Mouse (Mus musculus) hindlimb bud, embryonic 11.5 days (tissue): Measurements from ENCODE around the gene Pecam1.
"Not testable (repeated sequence)": the region's sequence is repeated elsewhere in the genome, so short reads cannot be mapped to it uniquely, and the experiment has no call there.

Experiments used
- DNase-seq: peaks from one replicate; pipeline ENCODE4 v3.0.0-alpha.2; 2012; ENCODE audit warnings: low read depth, low spot score; ENCODE audit errors: extremely low spot score

The Pecam1 gene

DNA sequence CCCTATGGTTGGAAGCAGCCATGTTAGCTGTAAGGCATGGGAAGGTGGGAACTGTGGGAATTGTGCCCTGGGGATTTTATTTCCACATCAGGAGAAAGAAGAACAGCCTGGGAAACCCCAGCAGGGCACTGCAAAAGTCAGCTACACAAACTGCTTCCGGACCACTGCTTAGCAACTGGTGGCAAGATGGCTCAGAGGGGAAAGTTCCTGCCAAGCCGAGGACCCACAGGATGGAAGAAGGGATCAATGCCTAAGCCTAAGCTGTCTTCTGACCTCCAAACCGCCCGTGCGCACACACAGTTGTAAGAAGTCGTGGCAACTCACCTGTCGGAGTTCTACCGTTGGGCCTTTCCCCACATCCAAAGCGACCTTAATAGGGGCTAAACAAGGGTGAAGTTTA lies 22.6 kb upstream of the Pecam1 start:
- DNase-seq = no peak

DNA sequence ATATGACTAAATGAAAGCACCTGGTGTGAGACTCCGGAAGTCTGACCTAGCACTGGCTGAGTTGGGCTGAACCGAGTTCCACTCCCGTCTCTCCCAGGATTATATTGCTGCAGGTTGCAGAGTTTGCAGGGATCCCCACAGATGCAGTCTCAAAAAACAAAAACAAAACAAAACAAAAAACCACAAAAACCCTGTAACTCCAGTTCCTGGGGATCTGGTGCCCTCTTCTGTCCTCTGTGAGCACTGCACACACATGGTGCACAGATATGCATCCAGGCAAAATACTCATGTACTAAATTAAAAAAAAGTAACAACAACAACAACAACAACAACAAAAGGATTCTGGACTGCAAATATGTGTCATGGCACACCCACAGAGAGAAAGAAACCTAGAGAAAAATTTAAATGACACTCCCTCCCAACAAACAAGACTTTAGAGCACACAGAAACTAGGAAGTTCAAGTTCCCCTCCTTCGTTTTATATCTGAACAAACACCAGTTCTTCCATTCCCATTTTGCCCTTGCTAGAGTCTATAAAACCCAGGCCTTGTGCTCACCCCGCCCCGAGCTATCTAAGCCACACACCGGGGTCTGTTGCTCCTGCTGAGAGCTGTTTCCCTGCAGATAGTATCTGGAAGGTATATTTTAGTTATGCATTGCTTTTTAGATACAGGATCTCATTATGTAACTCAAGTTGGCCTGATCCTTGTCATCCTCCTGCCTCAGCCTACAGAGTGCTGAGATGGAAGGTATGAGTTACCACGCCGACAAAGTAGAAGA lies 20.0 kb upstream of the Pecam1 start:
- DNase-seq = no peak

DNA sequence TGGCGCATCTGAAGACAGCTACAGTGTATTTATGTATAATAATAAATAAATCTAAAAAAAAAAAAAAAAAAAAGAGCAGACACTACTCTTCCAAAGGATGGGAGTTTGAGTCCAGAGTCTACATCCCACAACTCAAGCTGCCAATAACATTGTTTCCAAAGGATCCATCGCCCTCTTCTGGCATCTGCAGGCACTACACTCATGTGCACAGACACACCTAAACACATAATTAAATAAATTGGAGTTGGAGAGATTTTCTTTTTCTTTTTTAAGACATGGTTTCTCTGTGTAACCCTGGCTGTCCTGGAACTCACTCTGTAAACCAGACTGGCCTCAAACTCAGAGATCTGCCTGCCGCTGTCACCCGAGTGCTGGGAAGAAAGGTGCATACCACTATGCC lies 17.1 kb upstream of the Pecam1 start:
- DNase-seq = no peak

DNA sequence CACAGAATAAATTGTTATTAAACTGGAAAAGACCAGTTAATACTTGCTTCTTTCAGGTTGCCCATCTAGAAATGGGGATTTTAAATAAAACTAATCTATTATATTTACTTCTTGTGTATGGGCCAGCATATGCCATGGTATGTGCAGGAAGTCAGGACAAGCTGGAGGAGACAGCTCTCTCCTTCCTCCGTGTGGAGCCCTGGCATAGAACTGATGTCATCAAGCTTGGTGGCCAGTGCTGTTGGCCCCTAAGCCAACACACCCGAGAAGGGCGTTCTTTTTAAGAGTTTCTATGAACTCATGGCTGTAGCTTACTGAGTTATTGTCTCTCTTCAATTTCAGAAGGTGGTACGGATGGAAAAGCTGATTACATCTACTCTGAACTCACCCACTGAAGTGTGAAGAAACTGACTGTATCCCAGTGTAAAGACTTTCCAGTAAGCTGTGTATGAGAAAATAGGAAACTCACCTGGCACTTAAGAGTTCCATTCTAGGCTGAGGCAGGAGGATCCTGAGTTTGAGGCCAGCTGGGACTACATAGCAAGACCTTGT lies 16.3 kb upstream of the Pecam1 start:
- DNase-seq = no peak

DNA sequence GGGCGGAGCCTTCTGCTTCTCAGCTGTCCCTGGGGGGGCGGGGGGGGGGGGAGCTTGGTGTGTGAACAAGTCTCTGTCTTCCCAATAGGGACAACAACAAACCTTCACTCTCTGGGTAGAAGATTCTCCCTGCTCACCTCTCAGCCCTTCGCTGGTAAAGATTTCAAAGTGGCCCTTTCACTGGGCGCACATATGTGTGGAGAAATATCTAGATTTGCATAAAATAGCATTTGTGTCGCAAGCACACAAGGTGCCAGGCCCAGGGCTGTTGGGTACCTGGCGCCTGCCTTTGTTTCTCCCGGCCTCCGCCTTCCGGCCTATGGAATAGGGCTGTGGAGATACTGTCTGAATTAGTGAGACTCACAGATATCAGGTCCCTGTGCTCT lies 12.4 kb upstream of the Pecam1 start:
- DNase-seq = no peak

DNA sequence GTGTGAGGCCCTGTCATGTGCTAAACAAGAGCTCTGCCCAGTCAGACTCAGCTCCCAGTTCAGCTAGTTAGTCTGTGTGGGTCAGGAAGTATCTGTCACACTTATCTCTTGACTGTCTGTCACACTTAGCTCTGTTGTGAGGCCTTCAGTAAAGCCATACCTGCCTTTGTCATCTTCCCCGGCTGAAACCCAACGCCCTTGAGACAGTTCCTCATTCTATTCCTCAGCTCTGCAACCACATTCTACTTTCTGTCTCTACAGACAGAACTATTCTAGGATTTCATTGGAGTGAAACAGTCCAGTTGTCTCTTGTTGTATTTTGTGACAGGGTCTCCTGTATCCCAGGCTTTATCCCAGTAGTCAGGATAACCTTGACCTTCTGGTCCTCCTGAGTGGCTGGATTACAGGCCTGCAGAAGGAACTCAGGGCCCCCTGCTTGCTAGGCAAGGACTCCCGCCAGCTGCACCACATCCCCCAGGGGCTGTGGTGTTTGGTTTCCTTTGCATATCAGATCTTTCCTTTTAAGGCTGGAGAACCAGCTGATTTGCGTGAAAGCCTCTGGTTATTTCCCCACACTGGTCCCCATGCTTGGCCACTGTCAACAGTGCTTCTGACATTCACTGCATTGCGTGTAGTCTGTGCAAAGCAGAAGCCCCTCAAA lies 11.8 kb upstream of the Pecam1 start:
- DNase-seq = no peak

DNA sequence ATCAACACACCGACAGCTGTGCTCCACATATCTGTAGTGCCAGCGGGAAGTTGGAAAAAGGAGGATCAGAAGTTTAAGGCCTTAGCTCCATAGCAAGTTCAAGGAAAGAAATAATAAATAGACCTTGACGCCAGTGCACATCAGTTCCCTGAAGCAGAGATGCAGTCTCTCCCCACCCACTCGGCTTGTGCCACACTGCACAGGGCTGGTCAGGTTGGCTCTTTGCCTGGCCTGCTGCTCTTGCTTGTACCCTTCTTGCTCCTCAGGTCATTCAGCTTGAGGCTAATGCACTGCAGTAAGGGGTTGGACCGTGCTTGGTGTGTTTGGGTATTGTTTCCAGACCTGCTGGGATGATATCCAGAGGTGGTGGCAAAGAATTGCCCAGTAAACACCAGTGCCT lies 10.1 kb upstream of the Pecam1 start:
- no peak for DNase-seq

DNA sequence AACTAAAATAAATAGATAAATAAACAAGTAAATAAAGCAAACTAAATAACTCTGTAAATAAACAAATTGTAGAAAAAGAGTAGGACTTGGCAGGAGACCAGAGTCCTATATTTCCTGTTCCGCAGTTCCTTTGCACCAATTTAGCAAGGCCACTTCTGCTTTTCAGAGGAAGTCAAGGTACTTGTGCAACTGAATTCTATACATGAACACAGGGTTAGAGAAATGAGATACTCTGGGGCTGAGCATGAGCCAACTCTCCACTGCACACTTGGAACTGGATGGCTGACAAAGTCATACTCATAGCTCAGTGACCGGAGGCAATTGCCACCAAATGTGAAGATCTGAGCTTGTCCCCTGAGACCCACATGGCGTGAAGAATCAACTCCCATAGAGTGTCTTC lies 8.6 kb upstream of the Pecam1 start:
- DNase-seq = no peak

DNA sequence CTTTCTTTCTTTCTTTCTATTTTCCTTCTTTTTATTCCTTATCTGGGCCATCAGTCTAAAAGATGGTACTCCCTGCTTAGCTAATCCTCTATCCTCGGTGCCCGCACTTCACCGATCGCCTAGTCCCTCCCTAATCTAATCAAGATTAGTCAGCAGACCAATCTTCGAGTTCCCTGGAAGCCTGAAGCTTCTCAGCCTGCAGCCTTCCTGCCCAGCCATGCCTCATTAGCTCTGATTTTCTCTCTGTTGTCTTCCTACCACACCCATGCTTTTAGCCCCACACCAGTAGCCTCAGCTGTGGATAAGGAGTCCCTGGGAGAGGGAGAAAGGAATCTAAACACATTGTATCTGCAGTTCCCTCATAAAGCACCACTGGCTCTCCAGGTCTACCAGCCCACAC lies 5.2 kb upstream of the Pecam1 start:
- DNase-seq = no peak

DNA sequence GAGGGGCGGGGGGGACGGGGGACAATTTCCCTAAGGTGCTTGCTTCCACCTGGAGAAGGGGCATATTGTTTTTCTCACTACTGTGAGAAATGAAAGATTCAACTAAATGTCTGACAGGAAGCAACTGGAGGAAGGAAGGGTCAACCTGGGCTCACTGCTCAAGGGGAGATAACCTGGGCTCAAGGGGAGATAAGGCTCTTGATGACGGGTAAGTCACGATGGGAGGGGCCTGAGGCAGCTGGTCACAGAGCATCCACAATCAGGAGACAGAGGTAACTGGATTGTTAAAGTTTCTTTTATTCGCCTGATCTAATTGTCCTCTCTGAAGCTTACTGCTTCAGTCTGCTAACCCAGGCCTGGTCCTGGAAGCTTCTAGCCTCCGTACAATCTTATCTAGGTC lies 2.9 kb upstream of the Pecam1 start:
- DNase-seq = no peak

DNA sequence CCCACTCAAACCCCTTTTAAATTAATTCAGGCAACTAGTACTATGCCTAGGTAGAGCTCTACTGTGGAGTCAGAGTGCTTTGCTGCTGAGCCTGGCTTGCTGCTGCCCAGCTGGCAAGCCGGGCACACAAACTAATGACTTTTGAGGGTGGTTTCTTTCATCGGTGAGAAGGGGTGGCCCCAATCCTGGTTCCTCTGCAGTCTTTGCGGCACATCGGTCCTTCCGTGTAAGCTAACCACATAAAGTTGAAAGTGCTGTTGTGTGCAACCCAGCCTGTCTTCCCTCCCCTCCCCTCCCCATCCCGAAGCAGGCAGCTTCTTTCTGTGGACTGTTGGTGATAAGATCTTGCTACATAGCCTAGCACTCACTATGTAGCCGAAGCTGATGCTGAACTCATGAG lies 1.7 kb upstream of the Pecam1 start:
- no peak for DNase-seq

DNA sequence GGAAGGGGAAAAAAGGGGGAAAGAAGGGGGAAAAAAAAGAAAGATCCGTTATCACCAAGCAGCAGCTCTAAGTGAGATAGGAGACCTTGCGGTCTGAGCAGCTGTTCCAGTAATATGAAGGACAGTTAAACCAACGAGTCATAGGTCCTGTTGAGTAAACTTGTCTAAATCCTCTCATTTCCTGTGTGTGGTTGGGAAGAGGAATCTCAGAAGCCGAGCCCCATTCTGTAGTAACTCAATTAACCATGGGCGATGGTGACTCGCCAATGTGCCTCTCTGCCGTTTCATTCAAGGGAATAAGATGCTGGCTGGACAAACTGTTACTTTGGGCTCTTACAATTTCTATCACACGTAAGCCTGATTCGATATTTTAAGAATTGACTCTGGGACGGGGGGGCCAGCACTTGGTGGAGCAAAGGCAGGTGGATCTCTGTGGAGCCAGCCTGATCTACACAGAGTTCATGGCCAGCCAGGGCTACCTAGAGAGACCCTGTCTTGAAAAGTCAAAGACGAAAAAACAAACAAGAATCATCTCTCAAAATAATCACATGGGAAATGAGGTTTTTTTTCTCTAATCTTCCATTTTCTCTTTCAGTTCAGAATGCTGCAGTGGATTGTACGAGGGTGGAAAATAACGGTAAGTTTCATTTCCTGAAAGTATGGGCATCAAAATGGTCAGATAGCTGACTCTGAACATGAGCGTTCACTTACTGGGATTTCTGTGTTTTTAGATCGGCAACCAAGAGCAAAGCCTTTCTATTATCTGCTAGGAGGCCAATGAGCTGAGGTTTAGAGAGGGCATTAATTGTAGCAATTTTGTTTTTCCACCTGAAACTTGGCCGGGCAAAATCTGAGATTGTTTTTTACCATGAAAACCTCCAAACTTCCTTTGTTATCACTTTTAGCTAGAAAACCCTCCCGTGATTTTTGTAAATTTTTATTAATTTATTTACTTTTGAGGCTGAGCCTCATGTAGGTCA lies 901 bp upstream of the Pecam1 start, which contains the start of gene Milr1:
Milr1 (plus strand) TSS at position 188 of the 980 bp plus-strand sequence.
- no peak for DNase-seq

DNA sequence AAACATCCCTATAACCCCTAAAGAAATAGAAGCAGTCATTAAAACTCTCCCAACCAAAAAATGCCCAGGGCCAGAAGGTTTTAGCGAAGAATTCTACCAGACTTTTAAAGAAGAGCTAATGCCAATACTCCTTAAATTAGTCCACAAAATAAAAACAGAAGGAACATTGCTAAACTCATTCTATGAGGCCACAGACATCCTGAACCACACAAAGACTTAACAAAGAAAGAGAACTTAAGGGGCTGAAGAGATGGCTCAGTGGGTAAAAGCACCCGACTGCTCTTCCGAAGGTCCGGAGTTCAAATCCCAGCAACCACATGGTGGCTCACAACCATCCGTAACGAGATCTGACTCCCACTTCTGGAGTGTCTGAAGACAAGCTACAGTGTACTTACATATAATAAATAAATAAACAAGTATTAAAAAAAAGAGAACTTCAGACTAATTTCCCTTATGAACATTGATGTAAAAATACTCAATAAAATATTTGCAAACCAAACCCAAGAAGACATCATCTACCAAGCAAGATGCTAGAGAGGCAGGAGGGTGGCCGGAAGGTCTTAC lies 789 bp downstream of the Pecam1 start:
- DNase-seq = not testable (repeated sequence)

DNA sequence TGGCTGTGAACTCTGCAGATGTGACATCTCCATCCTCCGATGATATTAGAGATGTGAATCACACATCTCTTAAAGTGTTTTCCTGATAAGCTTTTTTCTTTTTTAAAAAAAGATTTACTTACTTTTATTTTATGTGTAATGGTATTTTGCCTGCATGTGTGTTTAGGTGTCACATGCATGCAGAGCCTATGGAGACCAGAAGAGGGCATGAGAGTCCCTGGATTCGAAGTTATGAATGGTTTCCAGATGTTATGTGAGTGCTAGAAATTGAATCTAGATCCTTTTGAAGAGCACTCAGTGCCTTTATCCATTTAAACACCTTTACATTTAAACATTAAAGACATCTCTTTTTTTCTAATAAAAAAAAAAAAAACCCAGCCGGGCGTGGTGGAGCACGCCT lies 5.5 kb downstream of the Pecam1 start:
- no peak for DNase-seq

DNA sequence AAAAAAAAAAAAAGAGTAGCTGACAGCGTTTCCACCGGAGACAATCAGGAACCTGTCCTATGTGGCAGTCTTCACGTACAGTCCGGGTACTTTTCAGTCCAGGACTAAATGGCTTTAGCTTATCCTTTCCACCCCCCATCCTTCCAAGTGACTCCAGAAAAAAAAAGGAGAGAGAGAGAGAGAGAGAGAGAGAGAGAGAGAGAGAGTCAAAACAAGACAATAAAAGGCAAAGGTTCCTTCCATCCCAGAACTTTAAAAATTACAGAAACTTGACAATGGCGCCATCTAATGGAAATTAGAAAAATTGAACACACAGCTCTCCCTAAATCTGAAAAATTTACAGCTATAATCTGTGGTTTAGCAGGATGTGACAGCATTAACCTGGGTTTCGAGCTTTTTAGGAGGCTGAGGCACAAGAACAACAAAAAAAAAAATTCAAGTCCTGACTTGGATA lies 8.0 kb downstream of the Pecam1 start:
- DNase-seq = no peak

DNA sequence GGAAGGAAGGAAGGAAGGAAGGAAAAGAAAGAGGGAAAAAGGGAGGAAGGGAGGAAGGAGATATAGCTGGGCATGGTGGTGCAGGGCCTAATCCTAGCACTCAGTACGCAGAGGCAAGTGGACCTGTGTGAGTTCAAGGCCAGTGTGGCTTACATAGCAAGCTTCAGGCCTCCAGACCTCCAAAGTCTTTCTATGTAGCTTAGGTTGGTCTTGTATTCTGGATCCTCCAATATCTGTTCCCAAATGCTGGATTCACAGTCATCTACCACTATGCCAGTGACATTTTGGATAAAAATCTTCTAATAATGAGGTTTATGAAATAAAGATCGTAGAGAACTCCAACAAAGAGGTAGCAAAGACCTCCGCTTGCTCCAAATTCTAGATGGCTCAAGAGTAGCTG lies 8.6 kb downstream of the Pecam1 start:
- DNase-seq = no peak

DNA sequence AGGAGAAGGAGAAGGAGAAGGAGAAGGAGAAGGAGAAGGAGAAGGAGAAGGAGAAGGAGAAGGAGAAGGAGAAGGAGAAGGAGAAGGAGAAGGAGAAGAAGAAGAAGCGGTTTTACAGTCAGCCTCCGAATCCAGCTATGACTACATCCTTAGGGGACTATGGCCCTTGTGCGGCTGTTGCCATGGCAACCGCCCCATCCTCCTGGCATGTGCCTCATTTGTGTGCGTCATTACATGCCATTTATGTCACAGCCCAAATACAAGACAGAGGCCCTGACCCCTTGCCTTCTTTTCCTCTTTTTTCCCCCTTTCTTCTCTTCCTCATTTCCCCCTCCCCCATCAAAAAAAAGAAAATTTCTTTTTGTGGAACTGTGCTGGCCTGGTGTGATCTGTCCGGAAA lies 9.2 kb downstream of the Pecam1 start:
- no peak for DNase-seq

DNA sequence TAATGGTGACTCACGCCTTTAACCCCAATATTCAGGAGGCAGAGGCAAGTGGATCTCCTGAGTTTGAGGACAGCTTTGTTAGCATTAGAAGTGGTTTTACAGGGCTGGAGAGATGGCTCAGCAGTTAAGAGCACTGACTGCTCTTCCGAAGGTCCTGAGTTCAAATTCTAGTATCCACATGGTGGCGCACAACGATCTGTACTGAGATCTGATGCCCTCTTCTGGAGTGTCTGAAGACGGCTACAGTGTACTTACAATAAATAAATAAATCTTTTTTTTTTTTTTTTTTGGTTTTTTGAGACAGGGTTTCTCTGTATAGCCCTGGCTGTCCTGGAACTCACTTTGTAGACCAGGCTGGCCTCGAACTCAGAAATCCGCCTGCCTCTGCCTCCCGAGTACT lies 9.7 kb downstream of the Pecam1 start:
- DNase-seq = not testable (repeated sequence)

DNA sequence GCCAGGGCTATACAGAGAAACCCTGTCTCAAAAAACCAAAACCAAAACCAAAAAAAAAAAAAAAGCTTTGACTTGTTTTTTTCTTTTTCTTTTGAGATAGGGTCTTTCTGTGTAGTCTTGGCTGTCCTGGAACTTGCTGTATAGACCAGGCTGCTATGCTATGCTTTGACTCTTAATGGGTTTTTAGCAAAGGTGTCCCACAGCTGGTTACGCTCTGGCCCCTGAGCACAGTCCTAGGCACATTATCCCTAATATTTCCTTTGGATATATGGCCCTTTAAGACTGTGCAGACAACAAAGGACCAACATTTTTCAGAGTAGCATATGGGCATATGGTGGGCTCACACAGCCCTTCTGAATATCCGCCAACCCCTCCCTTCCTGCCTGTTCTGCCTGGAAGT lies 11.3 kb downstream of the Pecam1 start:
- DNase-seq = no peak

DNA sequence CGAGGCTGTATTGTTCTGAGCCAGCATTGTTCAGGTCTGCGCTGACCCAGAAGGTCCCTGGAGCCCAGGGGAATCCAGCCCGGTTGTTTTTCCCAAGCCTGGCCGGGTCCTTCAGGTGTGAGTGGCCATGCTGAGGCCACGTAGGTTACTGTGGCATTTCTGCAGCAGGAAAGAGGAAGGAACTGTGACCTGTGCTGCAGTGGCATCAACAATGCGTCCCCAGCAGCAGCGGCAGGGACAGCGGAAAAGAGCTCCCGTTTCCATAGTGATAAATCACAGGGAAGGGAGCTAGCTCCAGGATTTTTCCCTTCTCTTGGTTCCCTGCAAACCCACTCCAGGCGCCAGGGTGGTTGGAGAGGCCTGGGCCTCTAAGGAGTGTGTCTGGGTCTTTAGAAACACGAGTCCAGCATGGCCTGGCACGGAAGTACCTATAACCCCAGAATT lies 13.2 kb downstream of the Pecam1 start:
- no peak for DNase-seq

DNA sequence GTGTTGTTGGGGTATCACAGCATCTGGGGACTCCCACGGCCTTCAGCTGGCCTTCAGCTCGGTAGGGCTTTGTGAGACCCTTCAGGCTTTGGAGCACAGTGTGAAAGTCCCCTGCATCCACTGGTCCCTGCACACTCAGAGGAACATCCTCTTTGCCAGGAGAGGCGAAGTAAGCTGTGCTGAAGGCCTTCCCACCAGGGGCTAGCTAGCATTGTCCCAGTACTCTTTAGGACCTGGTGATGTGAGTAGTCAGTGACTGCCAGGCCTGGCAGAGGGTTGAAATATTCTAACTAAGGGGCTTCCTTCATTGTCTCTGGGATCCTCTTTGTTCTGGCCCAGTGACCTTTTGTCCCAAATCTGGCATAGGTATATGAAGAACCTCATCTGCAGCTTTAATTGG lies 13.8 kb downstream of the Pecam1 start:
- no peak for DNase-seq
